Mouse (Mus musculus): Measurements from ENCODE around the gene Homez. TPM values are rescaled to one million over a fixed set of nuclear protein-coding genes. Genes with fewer than 3 reads are reported as not detected.

Gene Homez
- polyA plus RNA-seq, 1 experiment = 5.2 TPM

DNA sequence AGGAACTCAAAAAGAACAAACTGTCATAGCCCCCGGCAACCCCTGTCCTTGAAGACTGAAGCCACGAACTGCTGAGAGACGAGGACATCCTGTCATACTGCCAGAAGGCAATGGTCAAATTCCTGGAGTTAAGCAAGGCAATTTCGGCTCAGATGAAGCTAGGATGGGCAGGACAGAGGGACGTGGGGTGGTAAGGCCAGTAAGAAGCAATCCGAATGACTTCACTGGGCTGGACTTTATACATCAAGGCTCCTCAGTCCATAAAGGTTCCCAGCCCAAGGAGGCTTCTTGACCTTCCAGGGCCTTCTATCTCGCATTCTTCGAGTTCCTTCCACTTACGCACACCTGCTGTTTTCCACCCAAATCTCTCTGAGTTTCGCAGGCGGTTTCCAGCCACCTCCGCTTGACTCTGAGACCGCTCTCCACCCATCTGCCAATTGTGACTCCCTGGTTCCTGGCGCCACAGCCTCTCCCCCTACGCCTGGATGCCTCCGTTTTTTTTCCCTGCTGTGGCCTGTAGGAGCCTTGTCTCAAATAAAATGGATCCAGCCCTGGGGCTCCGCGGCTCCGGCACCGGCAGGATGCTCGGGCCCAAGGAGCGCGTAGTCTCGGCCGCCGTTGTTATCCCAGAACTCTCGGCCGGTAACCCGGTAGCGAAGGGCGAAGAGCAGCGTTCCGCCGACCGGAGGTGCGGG is 5.2 kb upstream of the Homez start:
- TF ChIP-seq CTCF (IDR thresholded peaks at IDR 0.05; ENCODE audit: low read depth, low read length) (no peak), POLR2A (IDR thresholded peaks at IDR 0.05; ENCODE audit: borderline replicate concordance, low read depth, low read length) (no peak)
- Histone ChIP-seq H3K4me3 (ENCODE audit: insufficient read depth, low read length) (peak overlapping the region; percentile 88), H3K27ac (ENCODE audit: insufficient read depth, low read depth, low read length) (peak overlapping the region; percentile 34), H3K4me1 (ENCODE audit: control insufficient read depth, insufficient read depth, low read length) (peaks cover 5% of the 10 kb centered on the region; the same call in 1 of the 2 replicates)

DNA sequence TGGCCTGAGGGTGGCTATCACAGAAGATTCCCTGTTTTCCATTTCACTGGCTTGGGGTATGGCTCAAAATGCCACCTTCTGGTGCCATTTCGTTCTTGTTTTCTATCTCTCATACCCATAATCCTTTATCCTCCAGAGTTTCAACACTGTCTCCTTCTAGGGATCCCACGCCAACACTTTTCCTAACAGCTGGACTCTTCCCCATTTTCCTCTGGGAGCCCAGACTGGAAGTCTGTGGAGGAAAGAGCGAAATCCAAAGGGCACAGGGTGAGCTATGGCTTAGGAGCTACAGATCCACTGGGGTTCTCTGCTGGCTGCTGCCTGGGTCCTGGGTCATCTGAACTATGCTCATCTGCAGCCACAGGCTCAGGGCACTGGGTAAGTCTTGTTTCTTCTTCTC is 3.4 kb upstream of the Homez start:
- H3K27ac ChIP-seq (ENCODE audit: insufficient read depth, low read depth, low read length) = no peak overlapping the region
- H3K4me1 ChIP-seq (ENCODE audit: control insufficient read depth, insufficient read depth, low read length) = peaks cover 5% of the 10 kb centered on the region; the same call in 1 of the 2 replicates
- TF ChIP-seq CTCF (IDR thresholded peaks at IDR 0.05; ENCODE audit: low read depth, low read length) (no peak), POLR2A (IDR thresholded peaks at IDR 0.05; ENCODE audit: borderline replicate concordance, low read depth, low read length) (no peak)
- no peak overlapping the region for H3K4me3 ChIP-seq (ENCODE audit: insufficient read depth, low read length)

DNA sequence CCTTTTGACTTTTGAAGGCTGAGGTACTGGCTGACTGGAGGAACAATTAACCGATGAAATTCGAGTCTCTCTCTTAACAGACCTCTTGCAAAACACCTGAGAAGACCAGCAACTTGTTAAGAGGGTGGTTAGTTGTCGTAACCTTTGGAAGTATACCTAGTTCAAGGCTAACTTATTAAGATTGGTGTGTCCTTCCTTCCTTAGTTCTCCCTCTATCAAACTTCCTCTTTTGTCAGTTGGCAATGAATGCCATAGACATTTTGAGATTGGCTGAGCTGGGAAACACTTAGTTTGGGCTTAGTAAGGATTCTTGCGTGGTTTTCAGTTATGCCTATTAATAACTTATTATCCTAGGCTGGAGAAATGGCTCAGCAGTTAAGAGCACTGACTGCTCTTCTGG is 2.7 kb downstream of the Homez start:
- H3K4me3 ChIP-seq (ENCODE audit: insufficient read depth, low read length) = no peak overlapping the region
- H3K27ac ChIP-seq (ENCODE audit: insufficient read depth, low read depth, low read length) = no peak overlapping the region
- H3K4me1 ChIP-seq (ENCODE audit: control insufficient read depth, insufficient read depth, low read length) = peaks cover 6% of the 10 kb centered on the region
- TF ChIP-seq POLR2A (IDR thresholded peaks at IDR 0.05; ENCODE audit: borderline replicate concordance, low read depth, low read length) = no peak
- no peak for TF ChIP-seq CTCF (IDR thresholded peaks at IDR 0.05; ENCODE audit: low read depth, low read length)

DNA sequence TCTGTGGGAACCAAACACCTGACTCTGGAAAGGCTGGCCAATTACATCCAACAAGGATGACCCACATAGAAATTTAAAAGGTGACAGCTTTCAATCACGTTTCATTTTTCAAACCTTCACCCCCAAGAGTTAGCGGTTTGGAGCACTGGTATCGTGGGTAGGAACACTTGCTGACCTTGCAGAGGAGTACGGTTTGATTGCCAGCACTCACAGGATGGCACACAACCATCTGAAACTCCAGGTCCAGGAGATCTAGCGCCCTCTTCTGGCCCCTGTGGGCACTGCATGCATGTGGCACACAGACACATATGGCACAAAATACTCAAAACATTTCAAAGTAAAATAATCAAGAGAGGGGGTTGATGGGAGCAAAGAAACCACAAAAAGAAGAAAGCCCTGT is 3.8 kb downstream of the Homez start:
- Histone ChIP-seq H3K27ac (ENCODE audit: insufficient read depth, low read depth, low read length) (no peak overlapping the region), H3K4me1 (ENCODE audit: control insufficient read depth, insufficient read depth, low read length) (peaks cover 6% of the 10 kb centered on the region), H3K4me3 (ENCODE audit: insufficient read depth, low read length) (no peak overlapping the region)
- no peak for TF ChIP-seq POLR2A (IDR thresholded peaks at IDR 0.05; ENCODE audit: borderline replicate concordance, low read depth, low read length)
- TF ChIP-seq CTCF (IDR thresholded peaks at IDR 0.05; ENCODE audit: low read depth, low read length) = peak; percentile 73

DNA sequence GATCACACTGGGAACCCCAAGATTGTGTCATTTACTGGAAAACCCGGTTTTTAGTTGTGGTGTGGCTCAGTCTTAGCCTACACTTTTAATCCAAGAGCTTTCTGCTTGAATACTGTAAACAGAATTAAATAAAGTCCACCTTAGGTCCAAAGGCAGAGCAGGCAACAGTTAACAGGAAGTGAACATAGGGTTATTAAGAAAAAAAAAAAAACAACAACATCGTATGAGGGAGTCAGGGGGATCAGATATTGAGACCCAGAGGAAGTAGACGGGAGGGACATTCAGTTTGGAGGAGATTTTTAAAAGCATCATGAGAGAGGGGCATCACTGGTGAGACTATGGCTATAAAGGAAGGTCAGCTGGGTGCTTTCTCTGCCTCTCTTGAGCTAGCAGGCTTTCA is 4.5 kb downstream of the Homez start:
- Histone ChIP-seq H3K4me3 (ENCODE audit: insufficient read depth, low read length) (no peak overlapping the region), H3K4me1 (ENCODE audit: control insufficient read depth, insufficient read depth, low read length) (peaks cover 6% of the 10 kb centered on the region), H3K27ac (ENCODE audit: insufficient read depth, low read depth, low read length) (no peak overlapping the region)
- no peak for TF ChIP-seq CTCF (IDR thresholded peaks at IDR 0.05; ENCODE audit: low read depth, low read length)
- no peak for TF ChIP-seq POLR2A (IDR thresholded peaks at IDR 0.05; ENCODE audit: borderline replicate concordance, low read depth, low read length)

DNA sequence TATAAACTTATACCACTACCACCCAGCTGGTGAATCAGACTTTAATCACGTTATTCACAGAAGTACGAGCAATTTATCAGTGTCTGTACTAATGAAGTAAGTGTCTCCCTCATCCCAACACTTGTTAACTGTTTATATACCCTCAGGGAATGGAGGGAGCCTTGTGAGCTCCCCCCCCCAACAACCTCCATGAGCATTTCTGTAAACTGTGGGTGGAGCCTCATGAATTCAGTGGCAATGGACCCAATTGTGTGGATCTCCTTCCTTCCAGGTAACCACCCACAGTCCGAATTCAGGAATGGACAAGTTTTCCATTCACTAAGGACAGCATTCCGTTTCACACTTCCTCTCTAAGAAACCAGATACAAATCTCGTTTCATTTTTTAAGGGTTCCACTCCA is 5.1 kb downstream of the Homez start:
- Histone ChIP-seq H3K27ac (ENCODE audit: insufficient read depth, low read depth, low read length) (no peak overlapping the region), H3K4me1 (ENCODE audit: control insufficient read depth, insufficient read depth, low read length) (peaks cover 6% of the 10 kb centered on the region), H3K4me3 (ENCODE audit: insufficient read depth, low read length) (no peak overlapping the region)
- TF ChIP-seq CTCF (IDR thresholded peaks at IDR 0.05; ENCODE audit: low read depth, low read length) = no peak
- TF ChIP-seq POLR2A (IDR thresholded peaks at IDR 0.05; ENCODE audit: borderline replicate concordance, low read depth, low read length) = no peak

DNA sequence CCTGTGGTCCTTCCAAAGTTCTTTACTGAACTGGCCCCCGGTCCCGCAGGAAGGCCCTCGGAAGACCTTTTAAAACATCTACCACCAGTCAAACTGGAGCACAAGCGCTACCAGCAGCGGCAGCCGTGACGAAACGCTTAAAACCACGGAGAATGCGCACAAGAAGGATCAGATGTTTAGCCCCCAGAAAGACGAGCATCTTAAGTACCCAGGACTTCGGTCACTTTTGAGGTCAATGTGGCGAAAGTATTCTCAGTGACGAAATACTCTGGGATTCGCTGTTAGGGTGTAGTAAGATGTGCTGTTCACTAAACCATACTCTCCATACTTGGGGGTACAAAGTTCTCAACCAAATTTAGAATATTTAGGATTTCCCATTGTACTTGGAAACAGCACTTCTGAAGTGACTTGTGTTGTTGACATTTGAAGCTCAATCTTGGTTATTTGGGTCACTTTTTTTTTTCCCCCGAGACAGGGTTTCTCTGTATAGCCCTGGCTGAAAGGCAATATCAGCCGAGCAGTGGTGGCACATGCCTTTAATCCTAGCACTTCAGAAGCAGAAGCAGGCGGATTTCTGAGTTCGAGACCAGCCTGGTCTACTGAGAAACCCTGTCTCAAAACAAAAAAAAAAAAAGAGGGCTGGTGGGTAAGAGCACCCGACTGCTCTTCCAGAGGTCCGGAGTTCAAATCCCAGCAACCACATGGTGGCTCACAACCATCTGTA is 6.3 kb downstream of the Homez start:
- no peak overlapping the region for H3K27ac ChIP-seq (ENCODE audit: insufficient read depth, low read depth, low read length)
- H3K4me1 ChIP-seq (ENCODE audit: control insufficient read depth, insufficient read depth, low read length) = peaks cover 6% of the 10 kb centered on the region
- H3K4me3 ChIP-seq (ENCODE audit: insufficient read depth, low read length) = peak overlapping the region; percentile 70
- TF ChIP-seq CTCF (IDR thresholded peaks at IDR 0.05; ENCODE audit: low read depth, low read length) (no peak), POLR2A (IDR thresholded peaks at IDR 0.05; ENCODE audit: borderline replicate concordance, low read depth, low read length) (no peak)

DNA sequence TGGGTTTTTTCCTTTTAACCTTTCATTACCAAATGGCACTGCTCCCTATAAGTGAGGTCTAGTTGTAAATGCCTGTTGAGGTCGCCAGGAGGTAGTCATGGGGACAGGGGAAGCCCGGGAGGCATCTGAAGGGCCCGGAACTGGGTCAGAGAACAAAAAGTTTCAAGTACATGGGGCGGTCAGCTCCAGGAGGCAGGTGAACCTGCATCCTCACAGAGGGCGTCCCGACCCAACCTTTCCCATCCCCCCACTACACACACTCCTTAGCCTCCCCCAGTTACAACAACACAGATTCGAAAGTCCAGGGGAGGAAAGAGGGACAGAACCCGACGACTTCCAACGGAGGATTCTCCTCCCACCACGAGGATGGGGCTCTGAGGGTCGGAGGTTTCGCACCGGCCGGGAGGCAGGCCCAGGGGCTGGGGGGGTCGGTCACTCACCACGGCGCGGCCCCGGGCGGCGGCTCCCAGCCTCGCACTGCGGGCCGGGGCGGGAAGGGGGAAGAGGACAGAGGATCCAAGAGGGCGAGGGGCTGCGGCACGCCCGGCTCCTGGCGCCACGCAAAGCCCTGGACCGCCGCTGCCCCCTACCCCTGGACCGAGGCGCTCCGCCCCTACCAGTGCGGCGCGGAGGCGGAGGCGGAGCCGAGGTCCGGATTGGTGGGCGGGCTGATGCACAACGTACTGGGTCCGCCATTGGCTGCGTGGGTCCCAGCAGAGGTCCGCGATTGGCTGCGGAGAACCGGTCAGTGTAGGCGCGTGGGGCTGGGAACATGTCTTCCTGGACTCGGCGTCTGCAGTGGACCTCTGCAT is 7.1 kb downstream of the Homez start:
- no peak for TF ChIP-seq POLR2A (IDR thresholded peaks at IDR 0.05; ENCODE audit: borderline replicate concordance, low read depth, low read length)
- TF ChIP-seq CTCF (IDR thresholded peaks at IDR 0.05; ENCODE audit: low read depth, low read length) = no peak

DNA sequence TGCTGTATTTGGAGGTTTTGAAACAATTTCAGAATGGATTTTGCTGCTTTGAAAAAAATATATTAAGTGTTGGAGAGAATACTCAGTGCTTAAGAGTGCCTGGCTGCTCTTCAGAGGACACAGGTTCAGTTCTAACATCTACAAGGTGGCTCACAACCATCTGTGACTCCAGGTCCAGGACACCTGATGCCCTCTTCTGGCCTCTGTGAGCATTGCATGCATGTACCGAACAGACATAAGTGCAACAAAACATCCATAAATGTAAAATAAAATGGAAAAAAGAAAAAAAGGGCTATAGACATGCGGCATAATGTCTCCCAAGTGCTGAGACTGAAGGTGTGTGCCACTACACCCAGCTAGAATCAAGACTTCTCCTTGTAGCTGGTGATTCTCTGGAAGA is 10.2 kb downstream of the Homez start:
- Histone ChIP-seq H3K4me1 (ENCODE audit: control insufficient read depth, insufficient read depth, low read length) (peaks cover 2% of the 10 kb centered on the region; the same call in 1 of the 2 replicates), H3K27ac (ENCODE audit: insufficient read depth, low read depth, low read length) (no peak overlapping the region), H3K4me3 (ENCODE audit: insufficient read depth, low read length) (no peak overlapping the region)
- TF ChIP-seq CTCF (IDR thresholded peaks at IDR 0.05; ENCODE audit: low read depth, low read length) (peak; percentile 23; the same call in 1 of the 2 replicates), POLR2A (IDR thresholded peaks at IDR 0.05; ENCODE audit: borderline replicate concordance, low read depth, low read length) (no peak)

More for the DNA sequence above, 7.1 kb downstream of the Homez start:
- peak overlapping the region; percentile 70 for H3K4me3 ChIP-seq (ENCODE audit: insufficient read depth, low read length)
- peak overlapping the region; percentile 20 for H3K27ac ChIP-seq (ENCODE audit: insufficient read depth, low read depth, low read length)
- peaks cover 5% of the 10 kb centered on the region for H3K4me1 ChIP-seq (ENCODE audit: control insufficient read depth, insufficient read depth, low read length)

All from bone marrow macrophage, adult 2 months (primary cell).